Mouse (Mus musculus): ENCODE measurements around the gene Pank3.

DNA sequence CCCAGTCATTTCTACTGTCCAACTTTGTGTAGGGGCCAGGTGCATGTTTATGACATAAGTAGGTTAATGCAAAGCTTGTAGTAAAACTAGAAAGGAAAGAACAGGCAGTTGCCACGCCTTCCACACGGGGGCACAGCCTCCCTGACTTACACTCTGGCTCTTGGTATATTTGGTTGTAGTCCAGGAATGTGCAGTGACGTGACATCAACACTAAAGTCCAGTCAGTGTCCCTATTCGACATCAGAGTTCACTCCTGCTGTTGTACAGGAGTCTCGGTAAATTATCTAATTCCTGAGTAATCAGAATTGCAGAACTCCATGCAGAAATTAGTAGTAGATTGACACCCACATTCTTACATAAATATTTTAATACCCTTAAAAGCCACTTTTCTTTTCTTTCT is 13.8 kb downstream of the Pank3 start:
- TF ChIP-seq CTCF (IDR thresholded peaks at IDR 0.05; ENCODE audit: borderline replicate concordance, insufficient read depth, low read length) (no peak), POLR2A (IDR thresholded peaks at IDR 0.05; ENCODE audit: low read depth, low read length) (no peak)
